Mouse (Mus musculus) lung, postnatal 0 days (tissue): ENCODE data around the gene Gm37240.

Source experiments
- CTCF ChIP-seq: IDR thresholded peaks from 2 replicates; pipeline ENCODE4 v1.5.1; 2016; ENCODE audit warnings: antibody characterized with exemption, mild to moderate bottlenecking
- EP300 ChIP-seq: IDR thresholded peaks from 2 replicates; pipeline ENCODE4 v1.6.1; 2016; ENCODE audit warnings: antibody characterized with exemption, mild to moderate bottlenecking, control low read depth

- TF ChIP-seq CTCF (no peak), EP300 (no peak)
Observed at GRCm38 (mm10) chr3:84646331-84646845, 1240.9 kb downstream of the Gm37240 start.
